Mouse (Mus musculus) lung, adult 18-20 months (tissue): Measurements from ENCODE around the gene Abcb8.

Source experiments
- DNase-seq, 2 experiments: peaks; one replicate each; pipeline ENCODE4 v3.0.0; 2022; ENCODE audit warnings: mixed read lengths in 2 of 2

Abcb8 gene

GRCm38 (mm10) chr5:24427285-24427633 lies 33.8 kb downstream of the Abcb8 start:
- DNase-seq: no peak

GRCm38 (mm10) chr5:24427981-24428402 lies 34.5 kb downstream of the Abcb8 start:
- DNase-seq: peak; percentile 74 to 82

- DNase-seq: no peak
Measured at GRCm38 (mm10) chr5:24428596-24428995, 35.1 kb downstream of the Abcb8 start.

GRCm38 (mm10) chr5:24433993-24434392 lies 40.5 kb downstream of the Abcb8 start:
- DNase-seq: no peak

- DNase-seq: no peak
Measured at GRCm38 (mm10) chr5:24441187-24441586, 47.7 kb downstream of the Abcb8 start.

GRCm38 (mm10) chr5:24442029-24442428 lies 48.6 kb downstream of the Abcb8 start:
- no peak for DNase-seq

GRCm38 (mm10) chr5:24443204-24443603 lies 49.7 kb downstream of the Abcb8 start:
- DNase-seq: no peak

- no peak for DNase-seq
Measured at GRCm38 (mm10) chr5:24443927-24444326, 50.5 kb downstream of the Abcb8 start.

GRCm38 (mm10) chr5:24444746-24445427 lies 51.4 kb downstream of the Abcb8 start, which contains the start of gene Fastk:
Gene Fastk, minus strand, starts transcription at chr5:24445287.
- DNase-seq: peak; percentile 92 to 95

- no peak for DNase-seq
Measured at GRCm38 (mm10) chr5:24445428-24446080, 52.1 kb downstream of the Abcb8 start.

- no peak for DNase-seq
Measured at GRCm38 (mm10) chr5:24446630-24447029, 53.2 kb downstream of the Abcb8 start.

- peak; percentile 91 to 93 for DNase-seq
Measured at GRCm38 (mm10) chr5:24447624-24448298, 54.3 kb downstream of the Abcb8 start, which contains the start of gene Tmub1. Gene Tmub1, minus strand, starts transcription at chr5:24447854.

- DNase-seq: peak; percentile 85 to 89
Measured at GRCm38 (mm10) chr5:24451264-24452029, 58.0 kb downstream of the Abcb8 start.

GRCm38 (mm10) chr5:24452030-24452690 lies 58.7 kb downstream of the Abcb8 start, which contains the start of gene Agap3:
Gene Agap3, plus strand, starts transcription at chr5:24452177.
- DNase-seq: peak; percentile 34 to 36

- DNase-seq: peak; percentile 31 to 39
Measured at GRCm38 (mm10) chr5:24452691-24453233, 59.3 kb downstream of the Abcb8 start.

- no peak for DNase-seq
Measured at GRCm38 (mm10) chr5:24453283-24453984, 60.0 kb downstream of the Abcb8 start.

GRCm38 (mm10) chr5:24453985-24454303 lies 60.5 kb downstream of the Abcb8 start:
- no peak for DNase-seq

GRCm38 (mm10) chr5:24455076-24455475 lies 61.6 kb downstream of the Abcb8 start:
- DNase-seq: no peak

GRCm38 (mm10) chr5:24455613-24456012 lies 62.1 kb downstream of the Abcb8 start:
- no peak for DNase-seq
